Mouse (Mus musculus) stomach, postnatal 0 days (tissue): Measurements from ENCODE around the gene Snw1. TPM values are rescaled to one million over a fixed set of nuclear protein-coding genes. Genes with fewer than 3 reads are reported as not detected.
A peak's percentile ranks its signal among the peaks of the same experiment; 100 is the strongest.

Experiments
- ATAC-seq: fragments of 200-750 bp; cut with Nextera tagmentation; 2 replicates; pipeline ENCODE4 v1.8.0; 2017; ENCODE audit not compliant: low FRiP score, low TSS enrichment
- DNase-seq: peaks from one replicate; pipeline ENCODE4 v3.0.0-alpha.2; 2016; ENCODE audit warnings: low spot score
- H3K27ac ChIP-seq: fragments of 300-500 bp; sonication (generic); replicated peaks from 2 replicates; pipeline ENCODE4 v1.5.1; 2014; ENCODE audit warnings: mild to moderate bottlenecking, control low read depth
- H3K27me3 ChIP-seq: fragments of 300-500 bp; sonication (generic); 2 replicates; pipeline ENCODE4 v1.6.1; 2014; ENCODE audit warnings: low read length; ENCODE audit not compliant: control insufficient read depth, insufficient read depth
- H3K36me3 ChIP-seq: fragments of 300-500 bp; sonication (generic); 2 replicates; pipeline ENCODE4 v1.6.1; 2014; ENCODE audit warnings: low read length, mixed read lengths; ENCODE audit not compliant: control insufficient read depth, insufficient read depth
- H3K4me1 ChIP-seq: fragments of 300-500 bp; sonication (generic); replicated peaks from 2 replicates; pipeline ENCODE4 v1.6.1; 2014; ENCODE audit warnings: antibody characterized with exemption; ENCODE audit not compliant: control insufficient read depth, insufficient read depth
- H3K4me2 ChIP-seq: fragments of 300-500 bp; sonication (generic); replicated peaks from 2 replicates; pipeline ENCODE4 v1.6.1; 2014; ENCODE audit warnings: low read depth, mild to moderate bottlenecking, control low read depth, moderate library complexity
- H3K4me3 ChIP-seq: fragments of 300-500 bp; sonication (generic); 2 replicates; pipeline ENCODE4 v1.5.1; 2014; ENCODE audit warnings: low read depth, low read length, control low read depth
- H3K9ac ChIP-seq: fragments of 300-500 bp; sonication (generic); 2 replicates; pipeline ENCODE4 v1.6.1; 2014; ENCODE audit warnings: mild to moderate bottlenecking, low read length, control low read depth, mixed read lengths
- H3K9me3 ChIP-seq: fragments of 300-500 bp; sonication (generic); 2 replicates; pipeline ENCODE4 v1.6.1; 2016; ENCODE audit warnings: low read length; ENCODE audit not compliant: control insufficient read depth
- CTCF ChIP-seq: IDR thresholded peaks from 2 replicates; pipeline ENCODE4 v1.5.1; 2016; ENCODE audit warnings: antibody characterized with exemption, low read depth, mild to moderate bottlenecking, moderate library complexity
- EP300 ChIP-seq: optimal IDR thresholded peaks from 2 replicates; pipeline ENCODE3; 2016; ENCODE audit warnings: antibody characterized with exemption
- WGBS: fragments of 180-500 bp; shearing (Covaris S2); extraction: QIAGEN DNeasy Blood & Tissue Kit; methylation state at CpG from one replicate; pipeline ENCODE4 v1.1.7; 2014; 5-methylcytosine and 5-hydroxymethylcytosine counted together
- microRNA-seq: library from miRNA; unstranded; fragments of <30 nt; microRNA quantifications from one replicate; pipeline ENCODE4, GENCODE M21; 2016
- polyA plus RNA-seq: library from polyadenylated mRNA; unstranded; fragments of >200 nt; fragmentation: Nextera tagmentation; extraction: Ambion mirVana; gene quantifications from 2 replicates; pipeline ENCODE4 v1.2.1, GENCODE M21; 2015

The Snw1 gene
- polyA plus RNA-seq, 1 experiment from 2014 or later = 71.5 TPM

DNA sequence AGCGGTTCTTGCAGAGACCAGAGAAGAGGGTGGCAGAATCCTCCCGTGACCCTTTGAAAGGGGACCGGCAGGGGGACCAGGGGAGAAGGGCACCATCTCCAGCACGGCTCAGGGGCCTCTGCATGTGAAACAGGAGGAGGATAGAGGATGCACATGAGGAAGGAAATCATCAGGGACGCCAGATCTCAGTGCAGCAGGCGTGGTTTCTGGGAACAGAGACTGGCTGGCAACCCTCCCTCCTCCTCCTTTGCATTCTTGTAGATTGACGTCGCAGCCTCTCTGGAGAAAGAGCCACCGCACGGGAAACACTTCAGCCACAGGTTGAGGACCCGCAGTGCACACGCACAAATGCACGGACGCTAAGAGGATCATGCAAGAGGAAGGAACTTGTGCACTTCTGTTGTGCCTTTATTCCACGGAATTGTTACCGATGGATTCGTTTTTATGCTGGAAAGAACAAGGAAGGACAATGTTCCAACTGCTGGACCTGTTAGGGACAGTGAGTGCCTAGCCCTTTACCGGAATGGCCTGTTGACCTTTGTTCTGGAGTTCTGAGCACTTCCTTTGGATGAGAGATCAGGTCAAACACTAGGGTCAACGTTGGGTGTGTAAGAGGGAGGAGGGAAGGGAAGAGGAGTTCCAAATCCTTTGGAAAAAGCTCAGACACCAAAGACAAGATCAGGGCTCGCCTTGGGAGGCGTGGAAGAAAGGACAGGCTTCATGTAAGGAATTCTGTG is 64.0 kb downstream of the Snw1 start:
- Histone ChIP-seq H3K36me3 (no peaks in the 10 kb centered on the region), H3K4me3 (no peak overlapping the region), H3K27ac (peak overlapping the region; percentile 87), H3K9ac (peak overlapping the region; percentile 47), H3K27me3 (no peaks in the 10 kb centered on the region), H3K4me1 (0 out of 2 replicates have a peak, but pooled peaks cover 2% of the 10 kb centered on the region), H3K9me3 (no peaks in the 10 kb centered on the region), H3K4me2 (peak overlapping the region; percentile 43)
- ATAC-seq (peak; percentile 43), DNase-seq (peak; percentile 76)
- 26% methylated on average over 21 of the region's 21 CpGs for WGBS
- TF ChIP-seq CTCF (no peak), EP300 (no peak)

- H3K4me2 ChIP-seq = no peak overlapping the region
- no peaks in the 10 kb centered on the region for H3K36me3 ChIP-seq
- no peak overlapping the region for H3K4me3 ChIP-seq
- TF ChIP-seq EP300 = no peak
- TF ChIP-seq CTCF = no peak
- H3K9ac ChIP-seq = no peak overlapping the region
- no peaks in the 10 kb centered on the region for H3K27me3 ChIP-seq
- DNase-seq = peak; percentile 26
- H3K9me3 ChIP-seq = no peaks in the 10 kb centered on the region
- ATAC-seq = peak; percentile 22; the same call in 1 of the 2 replicates
- H3K27ac ChIP-seq = peak overlapping the region; percentile 83
- 0 out of 2 replicates have a peak, but pooled peaks cover 2% of the 10 kb centered on the region for H3K4me1 ChIP-seq
- WGBS = 58% methylated on average over 3 of the region's 3 CpGs
These were observed 66.4 kb downstream of the Snw1 start for GRCm38 (mm10) chr12:87405721-87406120.

DNA sequence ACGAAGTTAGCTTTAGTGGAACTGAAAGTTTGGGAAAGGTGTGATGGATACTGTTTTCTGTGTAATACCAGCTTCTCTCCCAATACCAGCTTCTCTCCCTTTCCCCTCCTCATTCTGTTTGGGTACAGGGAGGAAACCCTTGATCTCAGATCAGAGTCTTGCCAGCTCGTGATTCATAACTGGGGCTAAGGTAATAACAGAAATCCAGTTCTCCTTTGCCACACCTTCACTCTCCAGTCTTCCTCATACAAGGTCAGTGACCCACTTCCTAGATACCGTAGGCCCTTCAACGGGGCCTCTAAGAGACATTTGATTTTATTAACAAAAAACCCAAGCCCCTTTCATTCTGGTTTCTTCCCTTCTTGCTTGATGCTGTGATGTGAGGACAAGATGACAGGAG is 66.9 kb downstream of the Snw1 start:
- Histone ChIP-seq H3K27ac (peak overlapping the region; percentile 83), H3K9me3 (no peaks in the 10 kb centered on the region), H3K4me2 (no peak overlapping the region), H3K9ac (no peak overlapping the region), H3K27me3 (no peaks in the 10 kb centered on the region), H3K4me1 (0 out of 2 replicates have a peak, but pooled peaks cover 2% of the 10 kb centered on the region), H3K4me3 (no peak overlapping the region), H3K36me3 (no peaks in the 10 kb centered on the region)
- DNase-seq = peak; percentile 51
- ATAC-seq = peak; percentile 69
- TF ChIP-seq EP300 (no peak), CTCF (no peak)
- 56% methylated on average over 4 of the region's 4 CpGs for WGBS

GRCm38 (mm10) chr12:87401883-87402282 is 70.2 kb downstream of the Snw1 start:
- Histone ChIP-seq H3K9ac (no peak overlapping the region), H3K27ac (no peak overlapping the region), H3K4me2 (no peak overlapping the region), H3K4me1 (no peaks in the 10 kb centered on the region), H3K36me3 (no peaks in the 10 kb centered on the region), H3K4me3 (no peak overlapping the region), H3K9me3 (no peaks in the 10 kb centered on the region), H3K27me3 (no peaks in the 10 kb centered on the region)
- DNase-seq = no peak
- TF ChIP-seq CTCF (no peak), EP300 (no peak)
- WGBS = 50% methylated on average over 6 of the region's 6 CpGs
- ATAC-seq = no peak

DNA sequence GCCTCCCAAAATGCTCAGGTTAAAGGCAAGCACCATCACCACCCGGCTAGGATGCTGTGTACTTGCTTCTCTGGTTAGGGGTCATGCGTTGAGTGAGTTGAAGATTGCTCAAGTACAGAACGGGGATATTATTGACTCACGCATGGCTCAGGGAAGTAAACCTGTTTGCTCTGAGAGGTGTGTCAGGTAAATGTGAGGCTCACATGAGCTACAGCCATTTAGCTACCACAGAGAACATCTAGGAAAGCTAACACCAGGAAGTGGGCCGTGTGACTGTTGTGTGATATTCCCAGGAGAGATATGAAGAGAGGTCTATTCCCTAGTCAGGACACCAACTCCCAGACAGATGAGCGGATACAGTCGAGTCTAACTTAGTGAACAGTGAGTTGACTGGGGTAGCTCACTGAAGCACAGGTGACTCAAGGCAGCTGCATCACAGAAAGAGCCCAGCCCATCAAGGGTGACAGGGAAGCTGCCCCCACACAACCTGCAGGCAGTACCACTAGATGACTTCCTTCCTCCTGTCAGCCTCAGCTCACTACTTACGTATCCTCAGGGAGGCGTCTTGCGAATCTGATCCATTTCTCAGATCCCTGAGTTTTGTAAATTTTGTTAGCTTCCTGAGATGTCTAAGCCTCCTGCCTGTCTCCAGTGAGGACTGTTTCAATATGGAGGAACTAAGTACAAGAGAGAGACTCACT is 72.8 kb downstream of the Snw1 start:
- H3K4me3 ChIP-seq = no peak overlapping the region
- H3K27me3 ChIP-seq = no peaks in the 10 kb centered on the region
- peak overlapping the region; percentile 84 for H3K27ac ChIP-seq
- H3K36me3 ChIP-seq = no peaks in the 10 kb centered on the region
- WGBS = 62% methylated on average over 10 of the region's 10 CpGs
- H3K4me1 ChIP-seq = no peaks in the 10 kb centered on the region
- TF ChIP-seq CTCF (no peak), EP300 (no peak)
- H3K4me2 ChIP-seq = no peak overlapping the region
- no peaks in the 10 kb centered on the region for H3K9me3 ChIP-seq
- peak; percentile 94 for ATAC-seq
- peak overlapping the region; percentile 18; the same call in 1 of the 2 replicates for H3K9ac ChIP-seq
- DNase-seq = peak; percentile 61

Small RNA genes within 50 kb of the gene (microRNA-seq; reads per million reads assigned to microRNA genes)
- gene Mir3068 = 64.6 reads per million, percentile 38 among the genes with 10 or more reads in this experiment

Other genes with a start within 250 kb of the Snw1 start
- 0.11 TPM in 1 of 2 replicates, not detected in the other for gene Noxred1, start 233.5 kb downstream of the Snw1 start, polyA plus RNA-seq
- gene Vipas39, start 206.0 kb downstream of the Snw1 start, polyA plus RNA-seq = 20.7 and 22.3 TPM in 2 replicates
- 94.9 and 96.1 TPM in 2 replicates for gene Ahsa1, start 205.8 kb downstream of the Snw1 start, polyA plus RNA-seq
- gene Ism2, start 172.6 kb downstream of the Snw1 start, polyA plus RNA-seq = 0.28 and 0.34 TPM in 2 replicates
- gene Sptlc2, start 83.9 kb downstream of the Snw1 start, polyA plus RNA-seq = 201 and 204 TPM in 2 replicates
- 226 and 238 TPM in 2 replicates for gene Slirp, start 28.4 kb downstream of the Snw1 start, polyA plus RNA-seq
- gene Alkbh1, start 28.3 kb downstream of the Snw1 start, polyA plus RNA-seq = 21.7 and 21.8 TPM in 2 replicates
- gene Gm5788, start 22.4 kb upstream of the Snw1 start, polyA plus RNA-seq = not detected in 2 replicates
- not detected in 2 replicates for gene Gm8300, start 42.0 kb upstream of the Snw1 start, polyA plus RNA-seq
- gene Oog1, start 130.4 kb upstream of the Snw1 start, polyA plus RNA-seq = not detected in 2 replicates
- not detected in 2 replicates for gene Gm4027, start 146.6 kb upstream of the Snw1 start, polyA plus RNA-seq
- not detected in 2 replicates for gene Gm16381, start 172.3 kb upstream of the Snw1 start, polyA plus RNA-seq